Comparison of ENCODE assay signal across 22 mouse cellular contexts in genomic region chr10:85372108-85372507, GRCm38 (mm10).
"Had no signal": no experiment of that assay in that cellular context is flagged by ENCODE, and none has a peak within 500 bp of the region (broad histone marks: within the 10 kb centered on the region; RNA-seq: fewer than 3 reads in every experiment).

No protein-coding gene starts in this region.

- H3K36me3 ChIP-seq: heart, embryonic 10.5 days; heart, embryonic 12.5 days; hindbrain, embryonic 10.5 days; hindbrain, embryonic 12.5 days; intestine, embryonic 15.5 days; limb, embryonic 13.5 days; limb, embryonic 15.5 days had no signal

- H3K9me3 ChIP-seq: heart, embryonic 10.5 days; heart, embryonic 12.5 days; hindbrain, embryonic 10.5 days; hindbrain, embryonic 12.5 days; intestine, embryonic 15.5 days; limb, embryonic 13.5 days; limb, embryonic 15.5 days had no signal

- DNase-seq: gastrocnemius, adult 2 months; gastrocnemius, postnatal 10 days; gastrocnemius, postnatal 25 days; heart, postnatal 10 days; heart, postnatal 4 days; kidney, adult 18-20 months; kidney, adult 8-10 months; kidney, postnatal 10 days; kidney, postnatal 36 days; layer of hippocampus, adult 9-11 months; layer of hippocampus, postnatal 36 days; left cerebral cortex, postnatal 4 days had no signal

- H3K27me3 ChIP-seq: hindbrain, embryonic 12.5 days; intestine, embryonic 15.5 days; limb, embryonic 15.5 days had no signal

- ATAC-seq: inflammation-experienced regulatory T-cells, adult 6 months; intestine, embryonic 15.5 days; intestine, postnatal 0 days had no signal

- H3K27ac ChIP-seq: gastrocnemius, adult 2 months; heart, embryonic 10.5 days; hindbrain, embryonic 10.5 days; hindbrain, embryonic 12.5 days; hindbrain, embryonic 14.5 days; intestine, embryonic 15.5 days; limb, embryonic 13.5 days; limb, embryonic 15.5 days had no signal

- H3K4me3 ChIP-seq: gastrocnemius, adult 2 months; heart, embryonic 10.5 days; heart, embryonic 12.5 days; hindbrain, embryonic 10.5 days; hindbrain, embryonic 12.5 days; intestine, embryonic 15.5 days; limb, embryonic 13.5 days; limb, embryonic 15.5 days had no signal

- H3K9ac ChIP-seq: heart, embryonic 12.5 days; hindbrain, embryonic 12.5 days; hindbrain, embryonic 14.5 days; intestine, embryonic 15.5 days; limb, embryonic 13.5 days; limb, embryonic 15.5 days had no signal

- H3K4me2 ChIP-seq: heart, embryonic 12.5 days; hindbrain, embryonic 12.5 days; hindbrain, embryonic 14.5 days; intestine, embryonic 15.5 days; limb, embryonic 13.5 days; limb, embryonic 15.5 days had no signal

- H3K4me1 ChIP-seq: heart, embryonic 10.5 days; heart, embryonic 12.5 days; hindbrain, embryonic 10.5 days; hindbrain, embryonic 12.5 days; intestine, embryonic 15.5 days; limb, embryonic 13.5 days; limb, embryonic 15.5 days had no signal
